Mouse (Mus musculus) erythroblast, embryonic 14.5 days (primary cell): ENCODE measurements around the gene Tinf2.

Source experiments
- GATA1 ChIP-seq: IDR thresholded peaks from 2 replicates; pipeline ENCODE4 v1.6.1; 2012; ENCODE audit warnings: low read length, inconsistent platforms, mixed read lengths
- TAL1 ChIP-seq: IDR thresholded peaks from 3 replicates; pipeline ENCODE4 v1.6.1; 2012; ENCODE audit warnings: low read length, inconsistent platforms, mixed read lengths

GRCm38 (mm10) chr14:55730531-55731032 is 49.0 kb upstream of the Tinf2 start:
- no peak for TF ChIP-seq TAL1
- TF ChIP-seq GATA1 = no peak
